Mouse (Mus musculus): ENCODE data around the gene March9.
A peak's percentile ranks its signal among the peaks of the same experiment; 100 is the strongest.
"Not testable (repeated sequence)": the region's sequence is repeated elsewhere in the genome, so short reads cannot be mapped to it uniquely, and the experiment has no call there.

Gene March9

DNA sequence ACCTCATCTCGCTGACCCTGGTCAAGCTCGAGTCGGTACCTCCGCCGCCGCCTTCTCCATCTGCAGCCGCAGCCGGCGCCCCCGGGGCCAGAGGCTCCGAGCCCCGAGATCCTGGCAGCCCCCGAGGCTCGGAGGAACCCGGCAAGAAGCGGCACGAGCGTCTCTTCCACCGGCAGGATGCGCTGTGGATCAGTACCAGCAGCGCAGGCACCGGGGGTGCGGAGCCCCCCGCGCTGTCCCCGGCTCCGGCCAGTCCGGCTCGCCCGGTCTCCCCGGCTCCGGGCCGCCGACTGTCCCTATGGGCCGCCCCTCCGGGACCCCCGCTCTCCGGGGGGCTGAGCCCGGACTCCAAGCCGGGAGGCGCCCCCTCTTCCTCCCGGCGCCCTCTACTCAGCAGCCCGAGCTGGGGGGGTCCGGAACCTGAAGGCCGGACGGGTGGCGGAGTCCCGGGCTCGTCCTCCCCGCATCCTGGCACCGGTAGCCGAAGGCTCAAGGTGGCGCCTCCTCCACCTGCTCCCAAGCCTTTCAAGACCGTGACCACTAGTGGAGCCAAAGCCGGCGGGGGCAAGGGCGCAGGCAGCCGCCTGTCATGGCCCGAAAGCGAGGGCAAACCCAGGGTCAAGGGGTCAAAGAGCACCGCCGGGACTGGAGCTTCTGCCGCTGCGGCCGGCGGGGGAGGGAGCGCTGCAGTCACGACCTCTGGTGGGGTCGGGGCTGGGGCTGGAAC lies 19.8 kb upstream of the March9 start:
- DNase-seq (ENCODE audit: low spot score in 2 of 2) = no peak

DNA sequence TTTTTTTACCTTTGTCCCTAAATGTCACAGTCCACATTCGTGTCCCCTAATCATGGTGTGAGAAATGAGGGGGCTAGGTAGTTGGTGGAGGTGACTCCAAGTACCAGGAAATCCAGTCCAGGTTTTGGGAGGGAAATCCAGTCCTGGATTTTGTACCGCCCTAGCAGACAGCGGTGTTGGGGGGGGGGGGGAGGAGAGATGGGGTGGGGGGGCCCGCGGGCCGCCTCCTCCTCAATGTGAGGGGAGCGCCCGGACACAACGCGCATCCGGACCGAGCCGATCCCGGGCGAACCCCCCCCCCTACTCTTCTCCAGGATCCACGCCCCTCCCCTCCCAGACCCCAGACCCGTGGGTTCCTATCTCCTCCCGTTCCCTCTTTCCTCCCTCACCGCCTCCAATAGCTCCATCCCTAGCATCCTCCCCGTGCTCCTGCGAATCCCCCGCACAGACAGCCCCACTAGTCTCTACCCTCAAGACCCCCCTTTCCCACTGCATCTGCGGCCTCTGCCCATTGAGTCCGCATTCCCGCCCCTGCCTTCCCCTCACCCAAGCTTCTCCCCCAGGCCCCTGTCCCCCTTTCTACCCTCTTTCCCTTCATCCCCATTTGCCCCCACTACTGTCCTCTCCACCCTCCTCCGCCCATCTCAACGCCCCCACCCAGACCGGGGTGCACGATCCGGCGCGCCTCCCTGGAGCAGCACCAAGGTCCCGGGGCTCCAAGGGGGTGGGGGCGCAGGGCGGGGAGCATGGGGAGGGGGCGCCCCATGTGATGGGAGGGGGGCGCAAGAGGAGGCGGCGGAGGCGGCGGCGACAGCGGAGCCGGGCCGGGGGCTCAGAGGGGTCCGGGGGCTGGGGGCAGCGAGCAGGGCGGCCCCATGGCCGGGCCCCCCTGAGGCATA lies 18.9 kb upstream of the March9 start:
- peak in 1 of 2 experiments; percentile 68 for DNase-seq (ENCODE audit: low spot score in 2 of 2)

DNA sequence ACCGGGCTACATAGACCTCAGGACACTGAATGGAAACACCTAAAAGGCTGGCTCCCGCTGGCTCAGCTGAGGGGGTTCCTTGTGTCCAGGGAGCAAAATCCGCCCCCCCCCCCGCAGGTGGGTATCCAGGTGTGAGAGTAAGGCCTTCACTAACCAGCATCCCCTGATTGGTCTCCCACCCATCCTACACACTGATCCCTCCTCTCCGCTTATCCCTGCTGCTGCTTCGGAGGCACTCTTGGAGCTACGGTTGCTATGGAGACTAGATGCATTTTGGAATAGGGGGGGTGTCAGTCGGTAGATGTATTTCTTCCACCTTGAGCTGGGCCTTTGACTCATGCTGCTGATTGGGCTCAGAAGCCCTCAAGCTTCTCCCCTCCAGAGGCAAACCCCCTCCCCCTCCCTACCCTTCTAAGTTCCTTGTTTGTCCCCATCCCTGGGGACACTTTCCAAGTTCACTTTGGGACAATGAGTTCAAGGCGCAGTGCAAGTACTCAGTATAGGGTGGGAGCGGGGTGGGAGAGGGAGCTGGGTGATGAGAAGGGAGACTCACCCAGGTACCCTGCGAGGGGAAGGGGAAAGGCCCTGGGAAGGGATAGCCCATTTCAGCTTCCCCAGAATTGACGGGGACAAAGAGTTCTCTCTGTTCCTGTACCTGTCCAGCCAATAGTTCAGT lies 18.2 kb upstream of the March9 start:
- peak in 1 of 2 experiments; percentile 55 for DNase-seq (ENCODE audit: low spot score in 2 of 2)

DNA sequence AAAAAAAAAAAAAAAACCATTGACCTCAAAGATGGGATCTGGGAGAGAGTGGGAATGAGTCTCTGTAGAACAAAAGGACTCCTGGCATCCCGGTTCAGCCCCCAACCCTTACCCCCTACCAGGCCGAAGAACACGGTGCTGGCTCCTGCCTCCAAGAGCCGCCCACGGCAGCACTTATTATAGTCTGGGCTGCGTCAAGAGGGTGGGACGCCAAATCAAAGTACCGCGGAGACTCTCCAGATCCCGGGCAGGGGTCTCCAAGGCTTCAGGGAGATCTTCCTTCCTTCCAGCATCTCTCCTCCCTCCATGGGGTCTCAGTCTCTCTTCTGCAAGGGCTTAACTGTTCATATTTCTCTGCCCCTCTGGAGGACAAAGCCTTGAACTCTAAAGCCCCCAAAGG lies 17.5 kb upstream of the March9 start:
- DNase-seq (ENCODE audit: low spot score in 2 of 2) = no peak

DNA sequence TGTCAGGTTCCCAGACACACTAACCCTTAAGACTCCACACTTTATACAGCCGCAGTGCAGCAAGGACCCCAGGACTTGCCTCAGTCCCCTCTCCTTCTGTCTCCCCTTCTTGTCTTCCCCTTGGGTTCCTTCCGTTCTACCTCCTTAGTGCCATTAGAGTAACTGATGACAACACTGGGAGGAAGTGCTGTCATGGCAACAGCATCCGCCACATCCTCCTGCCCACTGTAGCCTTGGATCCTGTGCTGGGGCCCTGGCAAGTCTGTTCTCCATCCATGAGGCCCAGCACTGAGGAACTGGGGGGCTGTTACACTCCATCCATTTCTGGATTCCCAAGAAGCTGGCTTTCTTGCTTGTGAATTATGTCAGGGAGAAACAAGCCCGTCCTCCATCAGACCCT lies 16.1 kb upstream of the March9 start:
- no peak for DNase-seq (ENCODE audit: low spot score in 2 of 2)

DNA sequence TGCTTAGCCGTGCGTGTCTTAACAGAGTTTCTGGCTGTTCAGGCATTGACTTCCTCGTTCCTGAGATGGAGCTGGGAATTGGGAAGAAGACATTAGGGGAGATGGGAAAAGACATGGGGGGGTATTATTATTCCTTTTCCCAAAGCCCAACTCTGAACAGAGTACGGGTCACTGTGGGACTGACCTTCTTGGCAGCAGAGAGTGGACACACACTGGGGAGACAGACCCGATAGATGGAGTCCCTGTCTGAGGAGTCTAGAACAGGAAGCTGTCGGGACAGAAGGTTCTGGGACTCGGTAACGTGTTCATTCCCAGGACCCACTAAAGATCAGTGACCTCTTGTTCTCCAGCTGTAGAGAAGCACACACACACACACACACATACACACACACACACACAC lies 15.7 kb upstream of the March9 start:
- no peak for DNase-seq (ENCODE audit: low spot score in 2 of 2)

DNA sequence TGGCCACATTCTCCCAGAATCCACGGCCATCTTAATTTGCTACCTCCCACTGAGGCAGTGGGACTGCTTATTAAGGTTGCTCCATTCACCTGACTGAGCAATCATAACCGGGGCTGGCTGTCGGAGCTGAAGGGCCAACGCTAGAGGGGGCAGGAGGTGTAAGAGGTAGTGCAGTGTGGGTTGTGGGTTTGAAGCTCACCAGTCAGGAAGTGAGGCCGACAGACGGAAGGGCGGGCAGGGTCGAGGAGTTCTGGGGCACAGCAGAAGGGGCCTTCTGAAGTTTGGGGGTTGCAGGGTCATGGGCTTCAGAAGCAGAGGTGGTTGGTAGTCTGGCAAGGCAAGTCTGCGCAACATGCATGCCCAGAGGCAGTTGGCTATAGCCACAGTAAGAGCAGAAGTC lies 15.1 kb upstream of the March9 start, which contains the start of gene Agap2:
Gene Agap2 (plus strand): TSS at position 205 of the 400 bp plus-strand sequence.
- DNase-seq (ENCODE audit: low spot score in 2 of 2) = no peak

DNA sequence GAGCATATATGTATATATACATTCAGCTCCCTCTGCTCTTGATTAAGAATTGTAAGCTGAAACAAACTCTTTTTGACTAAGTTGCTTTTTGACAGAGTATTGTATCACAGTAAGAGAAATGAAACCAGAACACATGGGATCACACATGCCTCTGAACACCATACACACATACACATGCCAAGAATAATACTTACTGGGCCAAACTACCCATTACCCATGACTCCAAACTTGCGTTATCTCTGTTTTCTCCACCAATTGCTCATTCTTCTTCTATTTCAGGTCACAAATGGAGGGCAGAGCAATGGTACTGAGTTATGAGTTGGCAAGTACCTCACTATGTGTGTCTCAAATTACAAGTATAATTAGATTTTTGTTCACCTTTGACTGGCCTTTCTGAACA lies 14.0 kb upstream of the March9 start:
- DNase-seq (ENCODE audit: low spot score in 2 of 2) = no peak

DNA sequence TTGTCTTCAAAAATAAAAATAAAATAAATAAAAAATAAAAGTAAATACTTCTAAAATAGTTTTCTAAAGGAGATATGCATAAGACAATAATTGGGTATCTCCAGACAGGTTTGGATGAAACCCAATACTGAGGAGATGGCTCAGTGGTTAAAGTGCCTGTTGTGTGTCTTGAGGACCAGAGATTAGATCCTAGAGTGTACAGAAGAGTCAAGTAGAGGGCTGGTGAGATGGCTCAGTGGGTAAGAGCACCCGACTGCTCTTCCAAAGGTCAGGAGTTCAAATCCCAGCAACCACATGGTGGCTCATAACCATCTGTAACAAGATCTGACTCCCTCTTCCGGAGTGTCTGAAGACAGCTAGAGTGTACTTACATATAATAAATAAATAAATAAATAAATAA lies 13.0 kb upstream of the March9 start:
- not testable (repeated sequence) for DNase-seq (ENCODE audit: low spot score in 2 of 2)

DNA sequence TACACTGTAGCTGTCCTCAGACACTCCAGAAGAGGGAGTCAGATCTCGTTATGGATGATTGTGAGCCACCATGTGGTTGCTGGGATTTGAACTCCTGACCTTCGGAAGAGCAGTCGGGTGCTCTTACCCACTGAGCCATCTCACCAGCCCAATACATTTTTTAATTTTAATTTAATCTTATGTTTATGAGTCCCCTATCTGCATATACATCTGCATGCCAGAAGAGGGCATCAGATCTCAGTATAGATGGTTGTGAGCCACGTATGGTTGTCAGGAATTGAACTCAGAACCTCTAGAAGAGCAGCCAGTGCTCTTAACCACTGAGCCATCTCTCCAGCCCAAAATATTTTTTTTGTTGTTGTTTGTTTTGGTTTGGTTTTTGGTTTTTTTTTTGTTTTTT lies 12.3 kb upstream of the March9 start:
- DNase-seq (ENCODE audit: low spot score in 2 of 2) = not testable (repeated sequence)

DNA sequence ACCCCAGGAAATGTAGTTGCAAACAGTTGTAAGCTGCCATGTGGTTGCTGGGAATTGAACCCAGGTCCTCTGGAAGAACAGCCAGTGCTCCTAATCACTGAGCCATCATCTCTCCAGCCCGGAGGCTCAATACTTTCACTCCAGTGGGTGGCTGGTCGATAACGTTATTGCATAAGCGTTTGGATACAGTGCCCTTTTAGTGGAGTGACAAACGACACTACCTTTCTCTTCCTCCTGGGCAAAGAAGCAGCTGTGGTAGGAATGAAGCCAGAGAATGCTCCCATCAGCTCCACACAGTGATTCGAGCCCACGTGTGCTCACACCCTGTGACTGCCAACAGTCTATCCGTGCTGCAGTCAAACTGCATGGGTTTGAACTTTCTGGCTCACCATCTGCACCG lies 11.2 kb upstream of the March9 start:
- DNase-seq (ENCODE audit: low spot score in 2 of 2) = no peak

DNA sequence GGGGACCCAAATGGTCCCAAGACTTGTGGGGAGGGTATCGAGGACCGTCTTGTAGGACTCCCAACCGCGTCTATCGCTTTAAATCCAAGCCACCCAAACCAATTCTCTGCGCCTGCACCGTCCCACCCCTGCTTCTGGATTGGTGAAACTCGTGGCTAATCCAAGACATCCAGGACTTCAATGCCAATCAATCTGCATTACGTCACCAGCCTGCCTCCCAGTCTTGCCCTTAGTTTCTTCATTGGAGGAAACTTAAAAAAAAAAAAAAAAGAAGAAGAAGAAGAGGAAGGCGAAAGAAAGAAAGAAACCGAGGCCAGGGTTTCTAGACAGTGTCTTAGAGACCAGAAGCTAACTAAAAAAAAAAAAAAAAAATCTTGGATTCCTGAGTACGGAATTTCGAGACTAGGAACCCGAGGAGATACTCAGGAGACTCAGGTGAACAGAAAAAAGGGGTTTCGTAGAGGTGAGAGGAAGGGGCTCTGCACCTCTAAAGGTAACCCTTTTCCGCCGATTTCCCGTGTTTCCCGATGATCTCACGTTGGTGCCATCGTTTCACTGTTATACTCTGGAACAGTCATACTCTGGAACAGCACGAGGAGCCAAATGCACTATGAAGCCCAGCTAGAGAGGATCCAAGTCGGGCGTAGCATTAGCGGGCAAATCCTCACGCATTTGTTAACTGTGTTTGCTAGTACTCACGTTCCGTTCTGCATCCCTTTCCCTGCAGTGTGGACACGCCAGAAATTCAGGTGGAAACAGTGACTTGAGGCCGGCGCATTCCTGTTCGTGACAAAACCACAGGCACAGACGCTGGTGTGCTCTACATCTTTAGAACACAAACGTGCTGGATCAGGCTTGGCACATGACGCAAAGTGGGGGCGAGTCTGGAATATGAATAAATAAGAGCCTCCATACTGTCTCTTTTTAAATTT lies 10.5 kb upstream of the March9 start, which contains the start of gene Tspan31:
Gene Tspan31 (minus strand): TSS at position 75 of the 932 bp plus-strand sequence.
- peak in 1 of 2 experiments; percentile 85 for DNase-seq (ENCODE audit: low spot score in 2 of 2)

DNA sequence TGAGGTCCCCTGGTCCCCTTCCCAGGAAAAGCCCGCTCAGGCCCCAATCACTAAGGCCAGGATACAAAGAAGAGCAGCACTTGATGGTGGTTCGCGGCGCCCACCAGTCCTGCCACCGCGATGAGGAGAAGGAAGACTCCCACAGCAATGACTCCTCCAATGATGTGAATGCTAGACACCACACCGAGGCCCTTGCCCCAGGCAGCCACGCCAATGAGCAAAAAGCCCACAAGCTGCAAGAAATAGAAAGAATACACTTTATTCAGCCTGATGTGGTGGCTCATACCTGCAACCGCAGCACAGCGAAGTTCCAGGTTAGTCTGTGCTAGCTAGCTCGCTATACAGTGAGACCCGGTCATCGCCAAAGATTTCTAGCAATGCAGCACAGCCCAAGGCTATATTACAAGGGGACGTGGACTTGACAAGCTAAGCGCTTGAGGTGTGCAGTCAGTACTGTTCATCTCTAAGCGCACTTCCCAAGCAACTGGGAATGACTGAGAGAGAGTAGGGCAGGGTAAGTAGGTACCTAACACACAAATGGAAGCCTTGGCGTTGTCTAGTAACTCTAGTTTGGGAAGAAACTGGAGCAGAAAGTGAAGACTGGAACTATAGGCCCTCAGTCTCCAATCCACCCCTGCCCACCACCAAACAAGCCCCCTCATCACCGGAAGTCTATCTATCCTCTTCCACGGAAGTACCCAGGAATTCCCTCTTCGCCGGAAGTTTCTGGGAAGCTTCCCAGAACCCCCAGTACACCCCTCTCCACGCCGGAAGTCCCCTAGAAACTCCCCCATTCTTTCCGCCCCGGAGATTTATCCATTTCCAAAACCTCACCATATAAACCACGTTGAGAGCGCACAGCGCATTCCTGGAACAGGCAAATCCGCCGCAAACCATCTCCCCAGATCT lies 9.6 kb upstream of the March9 start:
- no peak for DNase-seq (ENCODE audit: low spot score in 2 of 2)

DNA sequence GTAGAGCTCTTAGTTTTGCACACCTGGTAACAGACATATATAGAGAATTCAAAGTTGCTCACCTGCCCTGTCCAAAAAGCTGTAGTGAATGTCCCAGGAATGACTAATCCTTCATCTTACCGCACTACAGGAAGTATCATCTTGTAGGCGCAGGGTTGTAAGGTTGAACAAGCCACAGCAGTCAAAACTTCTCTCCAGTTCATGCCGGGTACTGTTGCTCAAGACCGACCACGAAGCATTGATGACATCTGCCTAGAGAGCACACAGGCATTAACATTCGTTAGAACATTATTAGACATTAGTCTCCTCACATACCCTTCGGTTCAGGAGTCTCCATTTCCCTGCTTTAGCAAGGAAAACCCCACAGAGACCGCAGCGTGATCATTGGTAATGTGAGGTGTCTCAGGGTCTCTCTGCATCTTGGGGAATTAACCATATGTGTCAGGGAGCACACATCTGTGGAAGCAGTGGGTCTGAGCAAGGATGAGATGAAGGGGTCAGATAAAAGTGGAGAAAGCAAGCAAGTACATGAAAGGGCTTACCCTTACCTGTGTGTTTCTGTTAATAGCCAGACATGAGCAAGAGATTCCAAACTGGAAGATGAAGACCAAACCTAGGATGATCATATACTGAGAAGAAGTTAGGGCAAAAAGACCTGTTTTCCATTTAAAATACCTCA lies 8.5 kb upstream of the March9 start:
- DNase-seq (ENCODE audit: low spot score in 2 of 2) = no peak

DNA sequence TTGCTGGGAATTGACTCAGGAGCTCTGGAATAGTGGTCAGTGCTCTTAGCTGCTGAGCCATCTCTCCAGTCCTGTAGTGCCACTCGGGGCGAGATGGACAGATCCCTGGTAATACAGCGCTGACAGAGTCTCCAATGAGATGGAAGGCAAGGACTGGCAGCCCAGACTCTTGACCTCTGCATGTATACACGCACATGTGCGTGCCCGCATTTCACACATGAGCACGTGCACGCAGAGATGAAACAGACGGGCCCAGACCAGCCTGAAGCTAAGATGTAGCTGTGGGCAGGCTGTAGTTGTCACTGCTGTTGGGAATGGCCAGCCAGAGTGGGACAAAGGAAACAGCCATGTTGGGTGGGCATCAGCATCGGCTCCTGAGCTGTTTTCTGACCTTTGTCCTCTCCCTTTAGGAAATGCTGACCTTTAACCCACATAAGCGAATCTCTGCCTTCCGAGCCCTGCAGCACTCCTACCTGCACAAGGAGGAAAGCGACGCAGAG lies 6.6 kb upstream of the March9 start:
- no peak for DNase-seq (ENCODE audit: low spot score in 2 of 2)

DNA sequence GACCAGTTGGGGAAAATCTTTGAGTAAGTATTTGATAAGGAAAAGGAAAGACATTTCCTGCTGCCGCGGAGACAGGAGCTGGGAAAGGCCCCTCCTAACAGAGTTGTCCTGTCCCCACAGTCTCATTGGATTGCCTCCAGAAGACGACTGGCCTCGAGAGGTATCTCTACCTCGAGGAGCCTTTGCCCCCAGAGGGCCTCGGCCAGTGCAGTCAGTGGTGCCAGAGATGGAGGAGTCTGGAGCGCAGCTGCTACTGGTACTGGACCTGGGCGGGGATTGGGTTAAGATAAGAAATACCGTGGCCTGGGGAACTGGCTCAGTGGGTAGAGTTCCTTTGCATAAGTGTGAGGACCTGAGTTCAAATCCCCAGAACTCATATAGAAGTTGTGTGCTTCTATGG lies 6.0 kb upstream of the March9 start:
- DNase-seq (ENCODE audit: low spot score in 2 of 2) = no peak

DNA sequence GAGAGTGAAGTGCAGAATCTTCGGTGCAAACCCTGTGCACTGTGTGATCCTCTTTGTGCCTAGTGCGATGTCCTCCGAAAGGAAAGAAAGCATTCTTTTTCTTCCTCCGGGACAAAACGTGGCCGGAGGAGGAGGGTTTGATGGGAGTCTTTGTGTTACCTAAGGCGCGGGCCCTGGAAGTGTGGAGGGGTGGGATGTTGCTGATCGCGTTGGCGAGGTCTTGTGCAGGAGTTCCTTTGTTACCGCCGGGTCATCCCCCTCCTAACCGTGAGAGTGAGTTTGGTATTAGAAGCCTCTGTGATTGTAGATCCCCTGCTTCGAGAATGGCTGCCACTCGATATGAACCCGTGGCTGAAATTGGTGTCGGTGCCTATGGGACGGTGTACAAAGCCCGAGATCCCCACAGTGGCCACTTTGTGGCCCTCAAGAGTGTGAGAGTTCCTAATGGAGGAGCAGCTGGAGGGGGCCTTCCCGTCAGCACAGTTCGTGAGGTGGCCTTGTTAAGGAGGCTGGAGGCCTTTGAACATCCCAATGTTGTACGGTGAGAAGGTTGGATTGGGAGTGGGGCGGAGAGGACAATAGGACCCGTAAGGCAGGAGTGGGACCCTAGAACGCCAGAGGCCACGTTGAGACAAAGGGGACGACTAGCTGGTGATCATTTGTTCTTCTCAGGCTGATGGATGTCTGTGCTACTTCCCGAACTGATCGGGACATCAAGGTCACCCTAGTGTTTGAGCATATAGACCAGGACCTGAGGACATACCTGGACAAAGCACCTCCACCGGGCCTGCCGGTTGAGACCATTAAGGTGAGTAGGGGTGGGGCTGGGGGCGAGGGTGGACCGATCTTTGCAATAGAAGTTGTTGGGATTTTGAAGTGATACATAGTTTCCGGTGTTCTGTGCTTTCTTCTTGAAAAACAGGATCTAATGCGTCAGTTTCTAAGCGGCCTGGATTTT lies 4.2 kb upstream of the March9 start:
- DNase-seq (ENCODE audit: low spot score in 2 of 2) = no peak

DNA sequence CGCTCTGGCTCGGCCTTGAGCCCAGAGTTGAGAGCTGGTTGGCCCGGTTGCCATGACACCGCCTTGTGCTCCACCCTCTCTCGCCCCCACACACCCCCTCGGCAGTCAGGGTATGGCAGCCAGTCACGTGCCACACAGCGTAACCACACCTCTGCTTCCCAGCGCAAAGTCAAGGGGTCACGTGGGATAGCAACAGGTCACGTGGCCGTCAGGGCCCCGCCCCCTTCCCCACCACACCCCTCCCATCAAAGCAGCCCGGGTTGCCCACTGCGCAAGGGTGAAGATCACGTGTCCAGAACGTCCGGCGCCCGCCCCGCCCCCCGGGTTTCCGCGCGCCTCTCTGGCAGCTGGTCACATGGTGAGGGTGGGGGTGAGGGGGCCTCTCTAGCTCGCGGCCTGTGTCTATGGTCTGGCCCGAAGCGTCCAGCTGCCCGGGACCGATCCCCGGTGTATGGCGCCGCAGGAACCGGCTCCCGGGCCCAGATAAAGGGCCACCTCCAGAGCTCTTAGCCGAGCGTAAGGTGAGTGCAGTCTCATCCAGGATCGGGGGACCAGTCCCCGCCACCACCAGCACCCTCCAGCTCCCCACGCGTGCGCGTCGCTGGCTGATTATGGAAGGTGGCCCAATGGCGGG lies 3.4 kb upstream of the March9 start, which contains the start of gene Cdk4:
Gene Cdk4 (plus strand): TSS at position 296 of the 634 bp plus-strand sequence.
- DNase-seq (ENCODE audit: low spot score in 2 of 2) = peak; percentile 97 to 98

Data from frontal cortex, postnatal 25 days (tissue).